Mouse (Mus musculus) hindbrain, embryonic 13.5 days (tissue): Measurements from ENCODE around the gene Tenm2. TPM values are rescaled to one million over a fixed set of nuclear protein-coding genes. Genes with fewer than 3 reads are reported as not detected.
A peak's percentile ranks its signal among the peaks of the same experiment; 100 is the strongest.

Experiments
- ATAC-seq: fragments of 200-750 bp; cut with Nextera tagmentation; 2 replicates; pipeline ENCODE4 v1.8.0; 2017; ENCODE audit warnings: moderate TSS enrichment; ENCODE audit not compliant: low FRiP score
- H3K27ac ChIP-seq: fragments of 300-500 bp; sonication (generic); 2 replicates; pipeline ENCODE4 v1.5.1; 2015; ENCODE audit warnings: inconsistent platforms, mild to moderate bottlenecking, moderate library complexity
- H3K27me3 ChIP-seq: fragments of 300-500 bp; sonication (generic); 2 replicates; pipeline ENCODE4 v1.6.1; 2015; ENCODE audit warnings: mild to moderate bottlenecking, inconsistent platforms
- H3K36me3 ChIP-seq: fragments of 300-500 bp; sonication (generic); 2 replicates; pipeline ENCODE4 v1.6.1; 2015; ENCODE audit warnings: mild to moderate bottlenecking, inconsistent platforms
- H3K4me1 ChIP-seq: fragments of 300-500 bp; sonication (generic); replicated peaks from 2 replicates; pipeline ENCODE4 v1.6.1; 2015; ENCODE audit warnings: inconsistent platforms
- H3K4me2 ChIP-seq: fragments of 300-500 bp; sonication (generic); 2 replicates; pipeline ENCODE4 v1.6.1; 2015; ENCODE audit warnings: inconsistent platforms, mild to moderate bottlenecking, moderate library complexity
- H3K4me3 ChIP-seq: fragments of 300-500 bp; sonication (generic); 2 replicates; pipeline ENCODE4 v1.5.1; 2015; ENCODE audit warnings: mild to moderate bottlenecking, inconsistent platforms
- H3K9ac ChIP-seq: fragments of 300-500 bp; sonication (generic); 2 replicates; pipeline ENCODE4 v1.6.1; 2015; ENCODE audit warnings: mild to moderate bottlenecking, inconsistent platforms
- H3K9me3 ChIP-seq: fragments of 300-500 bp; sonication (generic); 2 replicates; pipeline ENCODE4 v1.6.1; 2016; ENCODE audit warnings: inconsistent platforms
- WGBS: fragments of 180-500 bp; shearing (Covaris S2); methylation state at CpG from one replicate; pipeline ENCODE4 v1.1.7; 2015; 5-methylcytosine and 5-hydroxymethylcytosine counted together
- polyA plus RNA-seq: library from polyadenylated mRNA; unstranded; fragments of >200 nt; fragmentation: Nextera tagmentation; extraction: Ambion mirVana; gene quantifications from 2 replicates; pipeline ENCODE4 v1.2.1, GENCODE M21; 2015

Tenm2 gene
- polyA plus RNA-seq, 1 experiment from 2014 or later = 29.4 TPM

- Histone ChIP-seq H3K9me3 (no peaks in the 10 kb centered on the region), H3K27ac (no peak overlapping the region), H3K4me1 (peaks cover 17% of the 10 kb centered on the region), H3K27me3 (no peaks in the 10 kb centered on the region), H3K4me3 (no peak overlapping the region), H3K4me2 (no peak overlapping the region), H3K9ac (no peak overlapping the region), H3K36me3 (no peaks in the 10 kb centered on the region)
- 84% methylated on average over 2 of the region's 2 CpGs for WGBS
- no peak for ATAC-seq
These were observed 532.9 kb downstream of the Tenm2 start for GRCm38 (mm10) chr11:36702881-36703280.

GRCm38 (mm10) chr11:36700951-36701350, 534.8 kb downstream of the Tenm2 start:
- no peak for ATAC-seq
- H3K4me1 ChIP-seq = peaks cover 31% of the 10 kb centered on the region
- H3K27ac ChIP-seq = no peak overlapping the region
- no peak overlapping the region for H3K4me2 ChIP-seq
- H3K9ac ChIP-seq = no peak overlapping the region
- H3K9me3 ChIP-seq = no peaks in the 10 kb centered on the region
- H3K36me3 ChIP-seq = no peaks in the 10 kb centered on the region
- no peak overlapping the region for H3K4me3 ChIP-seq
- 58% methylated on average over 3 of the region's 3 CpGs for WGBS
- no peaks in the 10 kb centered on the region for H3K27me3 ChIP-seq

- Histone ChIP-seq H3K9ac (no peak overlapping the region), H3K27ac (no peak overlapping the region), H3K4me2 (no peak overlapping the region), H3K4me3 (no peak overlapping the region), H3K27me3 (no peaks in the 10 kb centered on the region), H3K4me1 (peaks cover 32% of the 10 kb centered on the region), H3K9me3 (no peaks in the 10 kb centered on the region), H3K36me3 (no peaks in the 10 kb centered on the region)
- WGBS = 75% methylated on average over 6 of the region's 6 CpGs
- no peak for ATAC-seq
These were observed 535.6 kb downstream of the Tenm2 start for GRCm38 (mm10) chr11:36700131-36700530.

- Histone ChIP-seq H3K9ac (no peak overlapping the region), H3K36me3 (no peaks in the 10 kb centered on the region), H3K4me1 (peaks cover 35% of the 10 kb centered on the region), H3K4me3 (no peak overlapping the region), H3K27ac (peak overlapping the region; percentile 78), H3K27me3 (no peaks in the 10 kb centered on the region), H3K9me3 (no peaks in the 10 kb centered on the region), H3K4me2 (no peak overlapping the region)
- WGBS = 41% methylated on average over 7 of the region's 7 CpGs
- ATAC-seq = no peak
These were observed 537.5 kb downstream of the Tenm2 start for GRCm38 (mm10) chr11:36698268-36698667.

DNA sequence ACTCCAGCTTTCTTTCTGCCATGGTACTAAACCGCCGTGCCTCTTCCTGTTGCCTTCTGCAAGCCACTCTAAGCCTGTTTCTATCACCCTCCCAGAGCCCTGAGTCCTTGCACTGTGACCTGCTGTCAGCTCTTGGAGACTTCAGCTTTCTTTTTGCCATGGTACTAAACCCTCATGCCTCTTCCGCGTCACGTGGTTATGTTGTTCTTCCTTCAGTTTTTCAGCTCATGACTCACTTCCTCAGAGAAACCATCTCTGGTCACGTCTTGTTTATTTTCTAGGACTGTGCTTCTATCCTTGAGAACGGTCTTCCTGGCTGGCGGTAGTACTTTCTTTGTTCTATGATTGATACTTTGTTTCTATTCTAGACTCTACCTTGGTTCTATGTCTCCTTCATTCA, 537.9 kb downstream of the Tenm2 start:
- Histone ChIP-seq H3K36me3 (no peaks in the 10 kb centered on the region), H3K27ac (peak overlapping the region; percentile 78), H3K4me3 (no peak overlapping the region), H3K27me3 (no peaks in the 10 kb centered on the region), H3K4me1 (peaks cover 35% of the 10 kb centered on the region), H3K4me2 (no peak overlapping the region), H3K9me3 (no peaks in the 10 kb centered on the region), H3K9ac (no peak overlapping the region)
- peak; percentile 18; the same call in 1 of the 2 replicates for ATAC-seq
- 57% methylated on average over 8 of the region's 8 CpGs for WGBS

DNA sequence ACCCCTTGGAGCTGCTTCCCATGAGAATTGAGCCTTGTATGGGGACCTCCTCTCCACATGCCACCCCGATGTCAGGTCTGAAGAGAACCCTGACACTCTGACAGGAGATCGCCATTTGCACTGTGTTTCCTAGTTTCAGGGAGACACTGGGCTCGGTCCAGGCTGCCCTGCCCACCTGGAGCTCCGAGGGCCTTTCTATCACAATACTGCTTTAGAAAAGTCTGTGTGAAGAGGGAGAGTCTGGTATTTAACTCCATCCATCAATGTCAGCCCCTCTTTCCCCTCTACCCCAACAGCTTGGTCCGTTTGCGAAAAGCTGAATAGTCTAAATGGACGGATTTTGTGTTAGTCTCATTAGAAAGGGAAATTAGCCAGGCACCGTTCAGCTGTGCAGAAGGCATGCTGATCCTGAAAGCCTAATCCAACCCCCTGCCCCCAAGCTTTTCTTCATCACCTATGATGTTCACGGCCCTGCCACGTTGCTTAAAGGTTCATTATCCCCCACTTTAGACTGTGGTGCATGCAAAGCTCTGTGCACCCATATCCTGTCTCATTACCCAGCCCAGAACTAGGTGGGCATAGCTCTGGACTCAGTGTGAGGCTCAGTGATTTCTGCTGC, 538.6 kb downstream of the Tenm2 start:
- peaks cover 35% of the 10 kb centered on the region for H3K4me1 ChIP-seq
- no peaks in the 10 kb centered on the region for H3K36me3 ChIP-seq
- ATAC-seq = peak; percentile 84
- no peak overlapping the region for H3K4me3 ChIP-seq
- H3K4me2 ChIP-seq = peak overlapping the region; percentile 22
- no peak overlapping the region for H3K9ac ChIP-seq
- peak overlapping the region; percentile 78 for H3K27ac ChIP-seq
- H3K9me3 ChIP-seq = no peaks in the 10 kb centered on the region
- WGBS = 10% methylated on average over 10 of the region's 10 CpGs
- no peaks in the 10 kb centered on the region for H3K27me3 ChIP-seq

- Histone ChIP-seq H3K36me3 (no peaks in the 10 kb centered on the region), H3K9me3 (no peaks in the 10 kb centered on the region), H3K27ac (peak overlapping the region; percentile 60), H3K4me3 (no peak overlapping the region), H3K4me1 (peaks cover 30% of the 10 kb centered on the region), H3K4me2 (0 out of 2 replicates have a peak overlapping the region, but pooled peaks have one; percentile 3), H3K9ac (no peak overlapping the region), H3K27me3 (no peaks in the 10 kb centered on the region)
- WGBS = 49% methylated on average over 8 of the region's 8 CpGs
- no peak for ATAC-seq
These were observed 541.0 kb downstream of the Tenm2 start for GRCm38 (mm10) chr11:36694810-36695209.

DNA sequence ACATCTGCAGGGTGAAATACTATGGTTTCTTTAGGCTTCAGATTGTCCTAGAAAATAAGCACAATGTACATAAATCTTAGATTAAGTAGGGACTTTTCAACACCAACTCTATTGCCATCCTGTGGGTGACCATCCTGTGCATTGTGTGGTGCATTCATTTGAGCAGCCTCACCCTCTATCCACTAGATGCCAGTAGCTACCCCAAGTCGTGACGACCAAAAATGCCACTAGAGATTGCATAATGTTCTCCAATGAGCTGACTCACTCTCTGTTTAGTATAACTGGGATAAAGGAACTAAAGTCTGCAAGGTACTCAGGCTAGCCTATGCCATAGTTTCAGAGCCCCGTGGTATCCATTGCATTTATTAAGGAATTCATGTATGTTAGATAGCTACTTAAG, 543.1 kb downstream of the Tenm2 start:
- H3K9me3 ChIP-seq = no peaks in the 10 kb centered on the region
- H3K9ac ChIP-seq = no peak overlapping the region
- H3K4me2 ChIP-seq = no peak overlapping the region
- no peak overlapping the region for H3K4me3 ChIP-seq
- no peaks in the 10 kb centered on the region for H3K27me3 ChIP-seq
- ATAC-seq = no peak
- no peak overlapping the region for H3K27ac ChIP-seq
- H3K4me1 ChIP-seq = peaks cover 16% of the 10 kb centered on the region
- 75% methylated on average over 3 of the region's 3 CpGs for WGBS
- H3K36me3 ChIP-seq = no peaks in the 10 kb centered on the region

GRCm38 (mm10) chr11:36690826-36691225, 544.9 kb downstream of the Tenm2 start:
- Histone ChIP-seq H3K4me3 (no peak overlapping the region), H3K4me1 (peaks cover 8% of the 10 kb centered on the region; the same call in 1 of the 2 replicates), H3K36me3 (no peaks in the 10 kb centered on the region), H3K9me3 (no peaks in the 10 kb centered on the region), H3K9ac (no peak overlapping the region), H3K27me3 (no peaks in the 10 kb centered on the region), H3K27ac (no peak overlapping the region), H3K4me2 (no peak overlapping the region)
- 67% methylated on average over 6 of the region's 6 CpGs for WGBS
- ATAC-seq = no peak

DNA sequence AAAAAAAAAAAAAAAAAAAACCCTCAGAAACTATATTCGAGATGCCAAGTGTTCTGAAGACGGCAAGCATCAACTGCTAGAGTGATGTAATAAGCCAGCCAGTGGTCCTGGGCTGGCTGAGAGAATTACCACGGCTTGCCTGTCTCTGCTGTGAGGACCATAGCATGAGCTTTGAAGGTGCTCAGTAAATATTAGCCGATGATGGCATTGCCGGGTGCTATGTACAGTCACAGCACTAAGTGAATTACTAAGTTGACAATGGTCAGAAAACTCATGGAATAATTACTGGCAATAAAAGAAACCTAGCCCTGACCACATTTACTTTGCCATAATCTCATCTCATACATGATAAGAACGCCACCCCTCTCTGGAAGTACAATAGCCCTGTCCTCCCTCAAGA, 549.5 kb downstream of the Tenm2 start:
- no peaks in the 10 kb centered on the region for H3K9me3 ChIP-seq
- 0 out of 2 replicates have a peak, but pooled peaks cover 4% of the 10 kb centered on the region for H3K4me1 ChIP-seq
- no peaks in the 10 kb centered on the region for H3K36me3 ChIP-seq
- H3K27ac ChIP-seq = no peak overlapping the region
- H3K9ac ChIP-seq = no peak overlapping the region
- 82% methylated on average over 6 of the region's 6 CpGs for WGBS
- ATAC-seq = no peak
- H3K4me3 ChIP-seq = no peak overlapping the region
- H3K27me3 ChIP-seq = no peaks in the 10 kb centered on the region
- no peak overlapping the region for H3K4me2 ChIP-seq

GRCm38 (mm10) chr11:36679361-36679760, 556.4 kb downstream of the Tenm2 start:
- WGBS = 72% methylated on average over 2 of the region's 2 CpGs
- peak overlapping the region; percentile 97 for H3K27ac ChIP-seq
- H3K4me2 ChIP-seq = peak overlapping the region; percentile 76

DNA sequence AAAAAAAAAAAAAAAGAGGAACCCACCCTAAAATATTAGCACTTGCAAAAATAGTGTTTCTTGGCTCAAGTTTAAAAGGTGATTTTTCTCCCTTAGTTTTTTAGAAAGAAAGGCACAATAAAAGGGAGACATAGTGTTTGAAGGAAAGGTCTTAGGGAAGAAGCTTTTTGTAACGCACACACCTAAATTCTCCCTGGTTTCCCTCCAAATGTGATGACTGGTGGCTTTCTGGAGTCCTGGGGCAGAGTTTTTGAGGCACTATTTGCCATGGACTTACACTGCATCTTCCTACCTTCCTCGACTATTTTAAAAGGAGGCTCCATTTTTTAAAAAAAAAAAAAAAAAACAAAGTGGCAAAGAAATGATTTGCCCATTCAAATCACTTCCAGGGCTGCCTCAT, 557.2 kb downstream of the Tenm2 start:
- Histone ChIP-seq H3K4me3 (peak overlapping the region; percentile 56), H3K4me2 (peak overlapping the region; percentile 76), H3K9ac (peak overlapping the region; percentile 81), H3K9me3 (no peaks in the 10 kb centered on the region), H3K27me3 (no peaks in the 10 kb centered on the region), H3K36me3 (no peaks in the 10 kb centered on the region), H3K4me1 (peaks cover 33% of the 10 kb centered on the region), H3K27ac (peak overlapping the region; percentile 97)
- no peak for ATAC-seq
- 13% methylated on average over 2 of the region's 2 CpGs for WGBS

More at GRCm38 (mm10) chr11:36679361-36679760, 556.4 kb downstream of the Tenm2 start:
- Histone ChIP-seq H3K4me1 (peaks cover 27% of the 10 kb centered on the region), H3K36me3 (no peaks in the 10 kb centered on the region), H3K9ac (no peak overlapping the region), H3K9me3 (no peaks in the 10 kb centered on the region), H3K4me3 (no peak overlapping the region), H3K27me3 (no peaks in the 10 kb centered on the region)
- ATAC-seq = no peak

GRCm38 (mm10) chr11:36678057-36678396, 557.7 kb downstream of the Tenm2 start:
- H3K27ac ChIP-seq = peak overlapping the region; percentile 97
- no peaks in the 10 kb centered on the region for H3K9me3 ChIP-seq
- H3K4me1 ChIP-seq = peaks cover 36% of the 10 kb centered on the region
- no peaks in the 10 kb centered on the region for H3K36me3 ChIP-seq
- peak overlapping the region; percentile 81 for H3K9ac ChIP-seq
- H3K27me3 ChIP-seq = no peaks in the 10 kb centered on the region
- WGBS = 7% methylated on average over 10 of the region's 10 CpGs
- no peak; the same call in 1 of the 2 replicates for ATAC-seq
- H3K4me3 ChIP-seq = peak overlapping the region; percentile 56
- peak overlapping the region; percentile 76 for H3K4me2 ChIP-seq
